Mouse (Mus musculus): ENCODE data around the gene Zfp423.

GRCm38 (mm10) chr8:87891884-87892283 is 67.5 kb downstream of the Zfp423 start:
- TF ChIP-seq POLR2A (IDR thresholded peaks at IDR 0.05; ENCODE audit: borderline replicate concordance, insufficient read depth, low read length), result no peak
- TF ChIP-seq CTCF (IDR thresholded peaks at IDR 0.05; ENCODE audit: borderline replicate concordance, insufficient read depth, low read depth, low read length), result no peak

Data from cerebellum, adult 2 months (tissue).